Mouse (Mus musculus) embryonic facial prominence, embryonic 14.5 days (tissue): ENCODE data around the gene Anks6. TPM values are rescaled to one million over a fixed set of nuclear protein-coding genes. Genes with fewer than 3 reads are reported as not detected.

Experiments used
- ATAC-seq: fragments of 200-750 bp; cut with Nextera tagmentation; 2 replicates; pipeline ENCODE4 v1.8.0; 2017; ENCODE audit warnings: low read depth, moderate number of reproducible peaks, moderate TSS enrichment
- DNase-seq: peaks from one replicate; pipeline ENCODE4 v3.0.0-alpha.2; 2015; ENCODE audit warnings: low spot score
- H3K27ac ChIP-seq: fragments of 300-500 bp; sonication (generic); replicated peaks from 2 replicates; pipeline ENCODE4 v1.5.1; 2014; ENCODE audit warnings: low read depth, mild to moderate bottlenecking, low read length, moderate library complexity
- H3K27me3 ChIP-seq: fragments of 300-500 bp; sonication (generic); replicated peaks from 2 replicates; pipeline ENCODE4 v1.6.1; 2014; ENCODE audit warnings: low read length; ENCODE audit not compliant: control insufficient read depth, insufficient read depth
- H3K36me3 ChIP-seq: fragments of 300-500 bp; sonication (generic); 2 replicates; pipeline ENCODE4 v1.6.1; 2014; ENCODE audit warnings: low read length, mixed read lengths; ENCODE audit not compliant: control insufficient read depth, insufficient read depth
- H3K4me1 ChIP-seq: fragments of 300-500 bp; sonication (generic); 2 replicates; pipeline ENCODE4 v1.6.1; 2014; ENCODE audit warnings: antibody characterized with exemption, low read length; ENCODE audit not compliant: control insufficient read depth, insufficient read depth
- H3K4me2 ChIP-seq: fragments of 300-500 bp; sonication (generic); 2 replicates; pipeline ENCODE4 v1.6.1; 2014; ENCODE audit warnings: low read depth, mild to moderate bottlenecking, low read length, moderate library complexity, mixed read lengths
- H3K4me3 ChIP-seq: fragments of 300-500 bp; sonication (generic); 2 replicates; pipeline ENCODE4 v1.5.1; 2014; ENCODE audit warnings: low read depth, mild to moderate bottlenecking, low read length
- H3K9ac ChIP-seq: fragments of 300-500 bp; sonication (generic); 2 replicates; pipeline ENCODE4 v1.6.1; 2014; ENCODE audit warnings: low read depth, mild to moderate bottlenecking, low read length, moderate library complexity, mixed read lengths
- H3K9me3 ChIP-seq: fragments of 300-500 bp; sonication (generic); 2 replicates; pipeline ENCODE4 v1.6.1; 2016; ENCODE audit warnings: low read length; ENCODE audit not compliant: control insufficient read depth
- WGBS: fragments of 180-500 bp; shearing (Covaris S2); extraction: QIAGEN DNeasy Blood & Tissue Kit; methylation state at CpG from one replicate; pipeline ENCODE4 v1.1.7; 2014; 5-methylcytosine and 5-hydroxymethylcytosine counted together
- polyA plus RNA-seq: library from polyadenylated mRNA; unstranded; fragments of >200 nt; fragmentation: Nextera tagmentation; extraction: Ambion mirVana; gene quantifications from 2 replicates; pipeline ENCODE4 v1.2.1, GENCODE M21; 2014

Anks6 gene
- polyA plus RNA-seq, 1 experiment from 2014 or later = 5.9 TPM

- Histone ChIP-seq H3K9me3 (no peaks in the 10 kb centered on the region), H3K27me3 (no peaks in the 10 kb centered on the region), H3K4me2 (no peak overlapping the region), H3K9ac (no peak overlapping the region), H3K27ac (no peak overlapping the region), H3K36me3 (peaks cover 14% of the 10 kb centered on the region; the same call in 1 of the 2 replicates), H3K4me3 (no peak overlapping the region), H3K4me1 (peaks cover 12% of the 10 kb centered on the region; the same call in 1 of the 2 replicates)
- 58% methylated on average over 10 of the region's 10 CpGs for WGBS
- no peak for DNase-seq
- ATAC-seq = peak; percentile 13; the same call in 1 of the 2 replicates
Observed at GRCm38 (mm10) chr4:47012476-47012875, 44.8 kb downstream of the Anks6 start.

GRCm38 (mm10) chr4:47010400-47011231, 46.6 kb downstream of the Anks6 start:
- WGBS = 36% methylated on average over 12 of the region's 12 CpGs
- H3K9ac ChIP-seq = no peak overlapping the region
- peak overlapping the region; percentile 32 for H3K4me2 ChIP-seq

GRCm38 (mm10) chr4:47000626-47001395, 56.4 kb downstream of the Anks6 start:
- ATAC-seq = no peak
- H3K36me3 ChIP-seq = no peaks in the 10 kb centered on the region
- 68% methylated on average over 8 of the region's 8 CpGs for WGBS
- no peak overlapping the region for H3K4me3 ChIP-seq
- no peaks in the 10 kb centered on the region for H3K4me1 ChIP-seq
- no peak overlapping the region for H3K4me2 ChIP-seq
- H3K27ac ChIP-seq = no peak overlapping the region
- H3K9ac ChIP-seq = no peak overlapping the region
- H3K27me3 ChIP-seq = no peaks in the 10 kb centered on the region
- no peaks in the 10 kb centered on the region for H3K9me3 ChIP-seq
- no peak for DNase-seq

More at GRCm38 (mm10) chr4:47010400-47011231, 46.6 kb downstream of the Anks6 start:
- Histone ChIP-seq H3K4me3 (no peak overlapping the region), H3K9me3 (no peaks in the 10 kb centered on the region), H3K4me1 (peaks cover 12% of the 10 kb centered on the region; the same call in 1 of the 2 replicates), H3K36me3 (peaks cover under 1% of the 10 kb centered on the region; the same call in 1 of the 2 replicates), H3K27me3 (no peaks in the 10 kb centered on the region), H3K27ac (no peak overlapping the region; the same call in 1 of the 2 replicates)
- ATAC-seq = no peak
- DNase-seq = peak; percentile 56

- H3K4me1 ChIP-seq = no peaks in the 10 kb centered on the region
- H3K4me2 ChIP-seq = no peak overlapping the region
- no peaks in the 10 kb centered on the region for H3K36me3 ChIP-seq
- no peak overlapping the region for H3K4me3 ChIP-seq
- H3K9me3 ChIP-seq = no peaks in the 10 kb centered on the region
- no peak overlapping the region for H3K9ac ChIP-seq
- 78% methylated on average over 2 of the region's 2 CpGs for WGBS
- no peak for ATAC-seq
- no peak overlapping the region for H3K27ac ChIP-seq
- no peak for DNase-seq
- H3K27me3 ChIP-seq = peaks cover 17% of the 10 kb centered on the region
Observed at GRCm38 (mm10) chr4:46997969-46998368, 59.3 kb downstream of the Anks6 start.

GRCm38 (mm10) chr4:46992827-46993473, 64.3 kb downstream of the Anks6 start:
- H3K9me3 ChIP-seq = no peaks in the 10 kb centered on the region
- no peak overlapping the region for H3K27ac ChIP-seq
- H3K4me3 ChIP-seq = no peak overlapping the region
- ATAC-seq = no peak
- no peaks in the 10 kb centered on the region for H3K36me3 ChIP-seq
- H3K27me3 ChIP-seq = peaks cover 62% of the 10 kb centered on the region
- WGBS = 1% methylated on average over 8 of the region's 8 CpGs
- no peak overlapping the region for H3K9ac ChIP-seq
- peak; percentile 77 for DNase-seq
- H3K4me2 ChIP-seq = no peak overlapping the region
- no peaks in the 10 kb centered on the region for H3K4me1 ChIP-seq

GRCm38 (mm10) chr4:46991959-46992316, 65.3 kb downstream of the Anks6 start:
- peak overlapping the region; percentile 95 for H3K4me2 ChIP-seq
- ATAC-seq (no peak), DNase-seq (no peak)
- H3K9me3 ChIP-seq = no peaks in the 10 kb centered on the region
- H3K27me3 ChIP-seq = peaks cover 62% of the 10 kb centered on the region
- H3K36me3 ChIP-seq = no peaks in the 10 kb centered on the region
- WGBS = 0% methylated on average over 11 of the region's 31 CpGs
- no peaks in the 10 kb centered on the region for H3K4me1 ChIP-seq
- peak overlapping the region; percentile 34 for H3K9ac ChIP-seq
- H3K27ac ChIP-seq = no peak overlapping the region
- peak overlapping the region; percentile 56 for H3K4me3 ChIP-seq

GRCm38 (mm10) chr4:46991016-46991958, 65.9 kb downstream of the Anks6 start, which contains the start of gene Gabbr2:
Gabbr2 (minus strand) TSS chr4:46991873.
- peak; percentile 33 for DNase-seq
- WGBS = 2% methylated on average over 24 of the region's 134 CpGs
- no peaks in the 10 kb centered on the region for H3K36me3 ChIP-seq
- H3K9me3 ChIP-seq = no peaks in the 10 kb centered on the region
- H3K9ac ChIP-seq = peak within 1 kb of the TSS; percentile 34
- no peak within 1 kb of the TSS for H3K27ac ChIP-seq
- peaks cover 62% of the 10 kb centered on the region for H3K27me3 ChIP-seq
- ATAC-seq = peak; percentile 35; the same call in 1 of the 2 replicates
- H3K4me3 ChIP-seq = peak within 1 kb of the TSS; percentile 56
- H3K4me1 ChIP-seq = no peaks in the 10 kb centered on the region
- peak within 1 kb of the TSS; percentile 95 for H3K4me2 ChIP-seq
